Mouse (Mus musculus) erythroblast, embryonic 14.5 days (primary cell): ENCODE results near the gene Syn3.

Experiments used
- GATA1 ChIP-seq: IDR thresholded peaks from 2 replicates; pipeline ENCODE4 v1.6.1; 2012; ENCODE audit warnings: low read length, inconsistent platforms, mixed read lengths
- TAL1 ChIP-seq: IDR thresholded peaks from 3 replicates; pipeline ENCODE4 v1.6.1; 2012; ENCODE audit warnings: low read length, inconsistent platforms, mixed read lengths

GRCm38 (mm10) chr10:86359699-86360098 is 139.0 kb downstream of the Syn3 start:
- TF ChIP-seq TAL1 (no peak), GATA1 (no peak)
